Mouse (Mus musculus): ENCODE data around the gene Sgo1. TPM values are rescaled to one million over a fixed set of nuclear protein-coding genes. Genes with fewer than 3 reads are reported as not detected.

Gene Sgo1
- total RNA-seq, 2 experiments from 2014 or later: 0.14 to 0.44 TPM

DNA sequence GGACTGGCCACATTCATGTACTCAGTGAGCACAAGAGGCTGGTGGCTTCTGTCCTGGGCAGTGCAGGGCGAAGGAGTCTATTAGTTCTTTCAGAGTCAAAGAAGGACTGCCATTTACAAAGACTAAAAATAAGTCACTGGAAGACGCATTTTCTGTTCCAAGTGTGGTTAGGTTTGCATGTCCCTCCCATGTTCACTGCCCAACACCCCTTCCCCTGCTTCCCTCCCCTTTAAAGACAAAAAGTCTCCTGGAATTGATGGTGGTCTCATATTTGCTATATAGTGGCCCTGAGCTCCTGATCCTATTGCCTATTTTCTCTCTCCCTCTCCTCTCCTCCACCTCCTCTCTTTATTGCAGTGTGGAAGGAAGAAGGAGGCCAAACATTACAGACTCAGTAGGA is 33.2 kb downstream of the Sgo1 start:
- intact Hi-C loops (cut with DNase I): loop anchor here (5.0 kb wide), 2 partner anchors 89 to 176 kb away; partner anchors contain the start of gene Kat2b
- no peak for DNase-seq (ENCODE audit: low spot score in 2 of 2)

DNA sequence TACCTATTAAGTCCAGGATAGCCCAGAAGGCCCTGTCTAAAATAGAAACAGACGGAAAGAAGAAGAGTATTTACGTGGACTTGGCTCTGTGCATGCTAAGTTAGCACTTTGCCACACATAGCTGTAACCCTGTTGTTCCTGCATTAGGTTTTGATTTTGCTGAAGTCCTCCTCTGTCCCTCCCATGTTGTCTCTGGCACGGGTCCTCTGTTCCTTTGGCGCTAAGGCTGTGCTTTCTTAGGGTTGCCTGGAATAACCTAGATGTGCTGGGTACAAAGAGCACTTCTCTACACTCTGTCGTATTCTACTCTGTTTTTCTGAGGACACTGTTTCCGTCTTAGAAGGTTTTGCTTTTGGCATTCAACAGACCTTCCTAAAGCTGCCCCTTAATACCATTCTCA is 34.1 kb downstream of the Sgo1 start:
- no peak for DNase-seq (ENCODE audit: low spot score in 2 of 2)
- intact Hi-C loops (cut with DNase I): loop anchor here (5.0 kb wide), 2 partner anchors 88 to 177 kb away; partner anchors contain the start of gene Kat2b

DNA sequence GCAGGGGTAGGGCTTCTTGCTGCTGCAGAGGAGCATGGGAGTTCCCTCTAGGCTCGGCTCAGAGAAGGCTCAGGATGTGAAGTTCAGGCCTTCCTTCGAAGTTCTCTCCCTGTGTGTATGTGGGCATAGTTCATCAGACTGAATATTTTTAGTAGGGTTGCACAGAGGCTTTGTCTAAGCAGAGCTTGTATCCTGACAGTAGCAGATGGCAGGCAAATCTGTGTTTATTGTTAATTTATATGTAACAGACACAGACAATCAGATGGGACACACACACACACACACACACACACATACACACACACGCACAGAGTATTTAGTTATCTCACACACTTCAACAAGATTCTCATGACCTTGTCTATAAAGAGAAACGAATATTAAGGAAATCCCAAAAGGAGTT is 34.5 kb downstream of the Sgo1 start:
- intact Hi-C loops (cut with DNase I): no loop called here
- no peak for DNase-seq (ENCODE audit: low spot score in 2 of 2)

DNA sequence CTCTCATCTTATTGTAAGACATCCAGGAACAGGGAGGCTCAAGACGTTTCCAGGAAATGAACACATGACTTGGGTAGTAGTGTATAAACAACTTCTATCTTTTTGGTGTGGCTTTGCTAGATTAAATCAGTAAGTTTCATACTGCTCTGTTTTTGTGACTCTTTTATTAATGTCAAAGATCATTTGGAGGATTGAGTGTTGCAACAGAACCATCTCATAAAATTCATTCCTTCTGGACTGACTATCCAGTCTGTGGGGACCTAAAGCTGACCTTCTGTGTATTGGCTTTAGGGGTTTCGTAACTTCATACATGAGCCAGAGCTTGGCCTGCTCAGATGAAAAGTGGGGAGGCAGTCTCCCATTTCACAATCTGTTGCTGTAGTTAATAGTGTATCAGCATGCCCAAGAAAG is 38.9 kb downstream of the Sgo1 start:
- intact Hi-C loops (cut with DNase I): no loop called here
- no peak for DNase-seq (ENCODE audit: low spot score in 2 of 2)

DNA sequence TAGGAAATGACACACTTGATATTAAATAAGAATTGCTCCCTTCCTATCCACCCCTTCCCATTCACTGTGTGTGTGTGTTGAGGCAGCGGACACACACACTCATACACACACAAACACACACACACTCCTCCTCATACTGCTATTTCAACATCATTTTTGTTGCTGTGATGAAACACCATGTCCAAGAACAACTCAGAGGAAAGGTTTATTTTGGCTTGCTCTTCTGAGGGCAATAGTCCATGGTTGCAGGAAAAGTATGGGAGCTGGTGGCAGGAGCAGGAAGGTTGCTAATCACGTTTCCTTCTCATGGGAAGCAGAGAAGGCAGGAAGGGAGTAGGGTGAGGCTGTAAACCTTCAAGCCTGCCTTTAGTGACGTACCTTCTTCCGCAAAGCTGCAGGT is 45.8 kb downstream of the Sgo1 start:
- DNase-seq (ENCODE audit: low spot score in 2 of 2): no peak
- intact Hi-C loops (cut with DNase I): no loop called here

DNA sequence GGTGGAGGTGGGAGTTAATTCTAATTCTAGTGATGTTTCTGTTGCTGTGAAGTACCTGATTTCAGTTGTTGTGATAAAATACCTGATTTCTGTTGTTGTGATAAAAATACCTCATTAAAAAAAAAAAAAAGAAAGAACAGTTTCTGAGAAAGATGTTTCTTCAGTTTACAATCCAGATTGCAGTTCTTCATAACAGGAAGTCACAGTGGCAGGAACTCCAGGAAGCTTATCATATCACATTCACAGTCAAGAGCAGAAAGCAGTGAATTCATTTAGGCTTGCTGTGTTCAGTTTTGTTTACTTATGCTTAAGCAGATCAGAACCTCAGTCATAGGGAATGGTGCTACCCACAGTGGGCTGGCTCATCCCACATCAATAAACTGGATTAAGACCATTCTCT is 57.8 kb downstream of the Sgo1 start:
- DNase-seq (ENCODE audit: low spot score in 2 of 2): no peak
- intact Hi-C loops (cut with DNase I): no loop called here

DNA sequence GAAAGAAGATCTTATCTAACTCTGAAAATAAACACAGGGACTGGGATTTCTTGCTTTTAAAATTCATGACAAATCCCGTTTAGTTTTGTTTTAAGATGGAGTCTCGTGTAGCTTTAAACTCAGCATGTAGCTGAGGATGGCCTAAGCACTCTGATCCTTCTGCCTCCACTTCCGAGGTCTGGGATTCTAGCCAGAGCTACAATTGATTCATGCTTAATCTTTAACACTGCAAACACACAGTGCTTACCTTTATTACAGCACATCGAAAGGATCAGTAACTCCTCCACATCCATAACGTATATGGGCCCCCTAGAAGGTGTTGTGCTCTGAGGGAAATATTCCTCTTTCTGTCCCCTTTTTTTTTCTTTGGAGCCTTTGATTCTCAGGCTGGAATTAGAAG is 61.0 kb downstream of the Sgo1 start:
- intact Hi-C loops (cut with DNase I): no loop called here

DNA sequence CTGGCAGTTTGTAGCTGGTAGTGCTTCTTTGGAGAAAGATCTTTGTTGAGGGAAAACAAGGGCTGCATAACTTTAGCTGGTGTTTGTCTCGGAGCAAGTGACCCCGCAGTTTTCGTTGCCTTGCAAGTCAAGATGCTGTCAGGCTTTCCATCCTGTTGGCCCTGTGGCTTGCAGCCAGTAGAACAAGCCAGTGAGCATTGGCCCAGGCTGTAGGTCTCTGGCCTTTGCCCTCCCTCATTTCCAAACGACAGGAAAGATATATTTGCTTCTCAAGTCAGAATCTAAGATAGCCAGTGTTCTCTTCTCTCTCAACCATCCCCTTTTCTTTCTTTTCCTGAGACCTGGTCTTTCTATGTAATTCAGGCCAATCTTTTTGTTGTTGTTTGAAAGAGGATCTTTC is 61.6 kb downstream of the Sgo1 start:
- intact Hi-C loops (cut with DNase I): no loop called here
- no peak for DNase-seq (ENCODE audit: low spot score in 2 of 2)

More for the DNA sequence above, 61.0 kb downstream of the Sgo1 start:
- no peak for DNase-seq (ENCODE audit: low spot score in 2 of 2)

DNA sequence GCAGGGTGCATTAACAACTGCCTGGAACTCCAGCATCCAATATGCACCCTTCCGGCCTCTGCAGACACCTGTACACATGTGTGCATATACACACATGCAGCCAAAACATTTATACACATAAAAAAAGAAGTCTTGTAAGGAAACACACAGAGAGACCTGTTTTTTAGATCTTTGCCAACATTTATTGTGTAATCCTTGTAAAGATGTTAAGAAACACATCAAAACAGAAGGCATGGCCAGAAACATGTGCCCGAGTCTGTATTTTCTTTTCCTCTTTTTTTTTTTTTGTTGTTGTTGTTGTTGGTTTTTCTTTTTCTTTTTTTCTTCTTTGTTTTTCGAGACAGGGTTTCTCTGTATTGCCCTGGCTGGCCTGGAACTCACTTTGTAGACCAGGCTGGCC is 63.0 kb downstream of the Sgo1 start:
- no peak for DNase-seq (ENCODE audit: low spot score in 2 of 2)
- intact Hi-C loops (cut with DNase I): no loop called here

Other genes with a start within 250 kb of the Sgo1 start
- under 1 TPM; 0.11 to 0.48 TPM for gene Efhb, start 226.0 kb downstream of the Sgo1 start, total RNA-seq (2021)
- gene Rab5a, start 210.1 kb downstream of the Sgo1 start, total RNA-seq (2021): 100 to 1,000 TPM; 129 to 130 TPM
- gene Pp2d1, start 149.9 kb downstream of the Sgo1 start, total RNA-seq (2021): not detected
- gene Kat2b, start 122.5 kb downstream of the Sgo1 start, total RNA-seq (2021): 10 to 100 TPM; 15.5 to 22.0 TPM
- gene Sult1c2, start 157.0 kb upstream of the Sgo1 start, total RNA-seq (2021): not detected